Mouse (Mus musculus) heart, adult 2 months (tissue): Measurements from ENCODE around the gene Fer. TPM values are rescaled to one million over a fixed set of nuclear protein-coding genes. Genes with fewer than 3 reads are reported as not detected.

Source experiments
- DNase-seq, 2 experiments: peaks; one replicate each; pipeline ENCODE4 v3.0.0; 2021
- H3K27ac ChIP-seq: fragments of 200-600 bp; 2 replicates; pipeline ENCODE4 v1.8.1; 2022
- H3K27me3 ChIP-seq: fragments of 200-500 bp; 2 replicates; pipeline ENCODE4 v1.6.1; 2012; ENCODE audit warnings: mild to moderate bottlenecking, low read length, inconsistent platforms, mixed read lengths; ENCODE audit not compliant: control insufficient read depth, insufficient read depth
- H3K36me3 ChIP-seq: fragments of 200-500 bp; 2 replicates; pipeline ENCODE4 v1.6.1; 2012; ENCODE audit warnings: low read length, inconsistent platforms; ENCODE audit not compliant: control insufficient read depth, insufficient read depth
- H3K4me1 ChIP-seq: fragments of 200-500 bp; 2 replicates; pipeline ENCODE4 v1.6.1; 2011; ENCODE audit warnings: low read length; ENCODE audit not compliant: control insufficient read depth, insufficient read depth
- H3K4me3 ChIP-seq: fragments of 200-600 bp; 2 replicates; pipeline ENCODE4 v1.8.1; 2022
- H3K79me2 ChIP-seq: fragments of 200-500 bp; replicated peaks from 2 replicates; pipeline ENCODE4 v1.6.1; 2012; ENCODE audit warnings: mild to moderate bottlenecking, inconsistent platforms, low read length, moderate library complexity, mixed read lengths; ENCODE audit not compliant: control insufficient read depth, insufficient read depth
- H3K9ac ChIP-seq: fragments of 200-500 bp; 2 replicates; pipeline ENCODE4 v1.6.1; 2012; ENCODE audit warnings: low read depth, mild to moderate bottlenecking, control low read depth, inconsistent platforms, low read length, mixed read lengths
- CTCF ChIP-seq: fragments of 200-600 bp; IDR thresholded peaks from 2 replicates; pipeline ENCODE4 v1.8.1; 2022; ENCODE audit warnings: antibody characterized with exemption, mild to moderate bottlenecking, moderate library complexity
- EP300 ChIP-seq: fragments of 200-500 bp; IDR thresholded peaks from 2 replicates; pipeline ENCODE4 v1.6.1; 2011; ENCODE audit warnings: low read depth, low read length, control low read depth; ENCODE audit not compliant: insufficient read depth
- POLR2A ChIP-seq: fragments of 200-500 bp; IDR thresholded peaks from 2 replicates; pipeline ENCODE4 v1.6.1; 2011; ENCODE audit warnings: mild to moderate bottlenecking, low read depth, low read length, control low read depth; ENCODE audit not compliant: insufficient read depth
- WGBS: fragments of 180-500 bp; shearing (Covaris S2); methylation state at CpG from one replicate; pipeline ENCODE4 v1.1.7; 2018; 5-methylcytosine and 5-hydroxymethylcytosine counted together
- intact Hi-C: fragments of 180-260 bp; cut with DNase I; formaldehyde crosslinking; loops from one replicate; pipeline ENCODE4 v1.15.1; 2025
- polyA plus RNA-seq: library from polyadenylated mRNA; depleted of rRNA; stranded (reverse); fragments of >200 nt; gene quantifications from 2 replicates; pipeline ENCODE4 v1.2.3, GENCODE M21; 2012
- total RNA-seq, 2 experiments: library from RNA; stranded (reverse); gene quantifications; 2 replicates each; pipeline ENCODE4 v1.2.3; 2021

The Fer gene
- total and polyA plus RNA-seq, 3 experiments, result 3.9 to 19.8 (median 19.4) TPM

- Histone ChIP-seq H3K27ac (no peak overlapping the region), H3K27me3 (no peaks in the 10 kb centered on the region), H3K79me2 (no peaks in the 10 kb centered on the region), H3K36me3 (no peaks in the 10 kb centered on the region), H3K4me3 (no peak overlapping the region), H3K9ac (no peak overlapping the region), H3K4me1 (peaks cover 2% of the 10 kb centered on the region)
- WGBS, result 80% methylated on average over 5 of the region's 5 CpGs
- TF ChIP-seq EP300 (no peak), CTCF (no peak), POLR2A (no peak)
- no peak for DNase-seq
- intact Hi-C loops, result no loop called here
Observed at GRCm38 (mm10) chr17:64113625-64114024, 250.8 kb downstream of the Fer start.

DNA sequence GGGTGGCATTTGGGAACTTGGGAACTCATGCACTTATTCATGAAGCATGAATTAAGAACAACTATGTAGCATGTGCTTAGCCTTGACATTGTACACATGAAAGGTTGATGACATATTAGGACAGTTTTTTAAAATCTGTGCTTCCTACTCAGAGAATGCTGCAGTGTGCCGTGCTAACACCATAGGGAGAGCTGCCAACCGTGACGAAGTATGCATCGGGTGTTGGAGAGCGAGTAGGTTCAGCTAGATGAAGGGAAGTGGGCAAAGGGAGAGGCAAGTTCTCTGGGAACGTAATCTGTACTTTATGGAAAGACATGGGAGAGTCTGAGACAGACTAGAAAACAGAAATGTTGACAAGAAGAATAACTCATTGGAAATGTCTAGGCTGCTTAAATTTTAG, 253.9 kb downstream of the Fer start:
- H3K27ac ChIP-seq, result no peak overlapping the region
- no peak for TF ChIP-seq EP300
- no peak for TF ChIP-seq CTCF
- no peak for TF ChIP-seq POLR2A
- intact Hi-C loops, result no loop called here
- H3K9ac ChIP-seq, result no peak overlapping the region
- no peak overlapping the region for H3K4me3 ChIP-seq
- WGBS, result 87% methylated on average over 6 of the region's 6 CpGs
- no peaks in the 10 kb centered on the region for H3K27me3 ChIP-seq
- no peaks in the 10 kb centered on the region for H3K79me2 ChIP-seq
- no peak for DNase-seq
- H3K4me1 ChIP-seq, result peaks cover 4% of the 10 kb centered on the region
- H3K36me3 ChIP-seq, result peaks cover 2% of the 10 kb centered on the region; the same call in 1 of the 2 replicates

- Histone ChIP-seq H3K9ac (no peak overlapping the region), H3K27me3 (no peaks in the 10 kb centered on the region), H3K4me1 (peaks cover 10% of the 10 kb centered on the region), H3K4me3 (no peak overlapping the region), H3K79me2 (no peaks in the 10 kb centered on the region), H3K36me3 (peaks cover 11% of the 10 kb centered on the region), H3K27ac (no peak overlapping the region)
- 71% methylated on average over 5 of the region's 5 CpGs for whole genome bisulfite sequencing
- intact Hi-C loops, result no loop called here
- TF ChIP-seq CTCF (no peak), EP300 (no peak), POLR2A (no peak)
- no peak for DNase-seq
Observed at GRCm38 (mm10) chr17:64119697-64120288, 256.9 kb downstream of the Fer start.

GRCm38 (mm10) chr17:64122556-64122955, 259.7 kb downstream of the Fer start:
- intact Hi-C loops, result no loop called here
- Histone ChIP-seq H3K4me1 (peaks cover 10% of the 10 kb centered on the region), H3K27me3 (no peaks in the 10 kb centered on the region), H3K9ac (no peak overlapping the region), H3K4me3 (no peak overlapping the region), H3K27ac (no peak overlapping the region), H3K79me2 (no peaks in the 10 kb centered on the region), H3K36me3 (peaks cover 11% of the 10 kb centered on the region)
- 94% methylated on average over 11 of the region's 11 CpGs for WGBS
- no peak for DNase-seq
- TF ChIP-seq CTCF (no peak), EP300 (no peak), POLR2A (no peak)

- DNase-seq, result peak in 1 of 2 experiments; percentile 38
- WGBS, result 33% methylated on average over 3 of the region's 3 CpGs
- no peaks in the 10 kb centered on the region for H3K79me2 ChIP-seq
- peak overlapping the region; percentile 59; the same call in 1 of the 2 replicates for H3K9ac ChIP-seq
- peak overlapping the region; percentile 71 for H3K27ac ChIP-seq
- no peaks in the 10 kb centered on the region for H3K27me3 ChIP-seq
- H3K36me3 ChIP-seq, result peaks cover 11% of the 10 kb centered on the region
- no peak overlapping the region for H3K4me3 ChIP-seq
- peaks cover 10% of the 10 kb centered on the region for H3K4me1 ChIP-seq
- no peak for TF ChIP-seq POLR2A
- 0 out of 2 replicates have a peak, but pooled peaks have one; percentile 54 for TF ChIP-seq EP300
- no peak for TF ChIP-seq CTCF
- intact Hi-C loops, result no loop called here
Observed at GRCm38 (mm10) chr17:64123732-64124131, 260.9 kb downstream of the Fer start.

DNA sequence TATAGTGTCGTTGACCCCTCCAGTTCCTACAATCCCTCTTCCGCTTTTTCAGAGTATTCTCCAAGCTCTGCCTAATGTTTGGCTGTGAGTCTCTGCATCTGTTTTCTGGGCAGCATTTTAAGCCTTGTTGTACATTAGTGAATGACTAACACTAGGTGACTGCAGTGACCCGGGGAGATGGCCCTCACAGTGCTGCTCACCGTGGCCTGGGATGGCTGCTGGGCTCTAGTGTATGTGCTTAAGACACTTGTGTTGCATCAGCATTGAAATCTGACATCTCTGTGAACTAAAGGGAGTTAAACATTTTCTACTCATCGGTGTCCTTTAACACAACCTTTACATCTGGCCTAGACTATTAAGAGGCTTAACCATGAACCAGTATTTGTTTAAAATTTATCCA, 264.0 kb downstream of the Fer start:
- no peaks in the 10 kb centered on the region for H3K27me3 ChIP-seq
- TF ChIP-seq CTCF (no peak), EP300 (no peak), POLR2A (no peak)
- no peaks in the 10 kb centered on the region for H3K79me2 ChIP-seq
- peaks cover 14% of the 10 kb centered on the region for H3K36me3 ChIP-seq
- intact Hi-C loops, result no loop called here
- no peak overlapping the region for H3K27ac ChIP-seq
- DNase-seq, result no peak
- WGBS, result 86% methylated on average over 5 of the region's 5 CpGs
- H3K4me3 ChIP-seq, result no peak overlapping the region
- H3K9ac ChIP-seq, result no peak overlapping the region
- peaks cover 23% of the 10 kb centered on the region for H3K4me1 ChIP-seq
